In the genomic region with DNA sequence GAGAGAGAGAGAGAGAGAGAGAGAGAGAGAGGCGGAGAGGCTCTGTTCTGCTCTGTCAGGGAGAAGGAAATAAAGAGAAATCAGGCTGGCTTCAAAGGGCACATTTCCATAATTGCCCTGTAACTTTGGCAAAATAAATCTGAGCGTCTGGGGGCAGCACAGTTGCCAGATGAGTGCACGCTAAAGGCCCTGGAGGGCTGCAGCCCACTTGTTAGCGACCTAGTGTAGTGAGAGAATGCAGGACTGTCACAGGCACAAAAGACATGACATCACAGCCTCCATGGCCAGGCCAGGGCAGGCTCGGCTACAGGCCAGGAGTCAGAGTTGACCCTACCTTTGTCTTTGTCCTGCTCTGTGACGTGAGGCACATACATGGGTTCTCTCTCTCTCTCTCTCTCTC, we compare ENCODE assay signal across 17 mouse cellular contexts. TPM values are rescaled to one million over a fixed set of nuclear protein-coding genes. Genes with fewer than 3 reads are reported as not detected.
DNase-seq lines count a peak whose midpoint lies in the region; ATAC-seq and TF ChIP-seq lines count a peak whose summit lies in the region.
"Had no signal": no experiment of that assay in that cellular context is flagged by ENCODE, and none has a peak within 500 bp of the region (broad histone marks: within the 10 kb centered on the region; RNA-seq: fewer than 3 reads in every experiment).

No protein-coding gene starts in this region.

- H3K9ac ChIP-seq in forebrain, embryonic 15.5 days (replicated peaks) = no peak overlapping the region
- H3K9ac ChIP-seq in hindbrain, postnatal 0 days (replicated peaks; ENCODE audit: low read length) = no peak overlapping the region
- no peak overlapping the region for H3K9ac ChIP-seq in neural tube, embryonic 12.5 days
- H3K9ac ChIP-seq: embryonic facial prominence, embryonic 12.5 days; limb, embryonic 15.5 days; lung, embryonic 15.5 days; stomach, embryonic 15.5 days had no signal

- no peaks in the 10 kb centered on the region for H3K9me3 ChIP-seq in forebrain, embryonic 15.5 days
- no peaks in the 10 kb centered on the region for H3K9me3 ChIP-seq in hindbrain, postnatal 0 days (ENCODE audit: low read length)
- no peaks in the 10 kb centered on the region for H3K9me3 ChIP-seq in neural tube, embryonic 12.5 days
- H3K9me3 ChIP-seq: embryonic facial prominence, embryonic 12.5 days; limb, embryonic 15.5 days; lung, embryonic 15.5 days; stomach, embryonic 15.5 days had no signal

- 10% methylated on average over 6 of the region's 6 CpGs for WGBS in forebrain, embryonic 15.5 days
- 29% methylated on average over 6 of the region's 6 CpGs for WGBS in hindbrain, postnatal 0 days
- WGBS in neural tube, embryonic 12.5 days = 8% methylated on average over 6 of the region's 6 CpGs

- no peak overlapping the region for H3K27ac ChIP-seq in forebrain, embryonic 15.5 days (replicated peaks)
- H3K27ac ChIP-seq in hindbrain, postnatal 0 days = no peak overlapping the region
- H3K27ac ChIP-seq in neural tube, embryonic 12.5 days = no peak overlapping the region
- H3K27ac ChIP-seq: embryonic facial prominence, embryonic 12.5 days; limb, embryonic 15.5 days; lung, embryonic 15.5 days; stomach, embryonic 15.5 days had no signal

- H3K4me1 ChIP-seq in forebrain, embryonic 15.5 days = peaks cover 19% of the 10 kb centered on the region
- peaks cover 8% of the 10 kb centered on the region; the same call in 1 of the 2 replicates for H3K4me1 ChIP-seq in hindbrain, postnatal 0 days (ENCODE audit: insufficient read depth, low read length)
- H3K4me1 ChIP-seq in neural tube, embryonic 12.5 days = peaks cover 27% of the 10 kb centered on the region

- peak; percentile 43; the same call in 1 of the 2 replicates for ATAC-seq in forebrain, embryonic 15.5 days (replicated peaks)
- peak; percentile 71 for ATAC-seq in hindbrain, postnatal 0 days
- ATAC-seq in neural tube, embryonic 12.5 days (ENCODE audit: low FRiP score, low read depth) = peak; percentile 59; the same call in 1 of the 2 replicates

- no peak overlapping the region for H3K4me3 ChIP-seq in forebrain, embryonic 15.5 days
- H3K4me3 ChIP-seq in hindbrain, postnatal 0 days (ENCODE audit: low read length) = no peak overlapping the region
- H3K4me3 ChIP-seq in neural tube, embryonic 12.5 days = no peak overlapping the region
- H3K4me3 ChIP-seq: embryonic facial prominence, embryonic 12.5 days; limb, embryonic 15.5 days; lung, embryonic 15.5 days; megakaryocyte, embryonic 14.5 days; stomach, embryonic 15.5 days had no signal

- no peak for TF ChIP-seq CTCF in hindbrain, postnatal 0 days (IDR thresholded peaks at IDR 0.05; ENCODE audit: low read depth)

- H3K4me2 ChIP-seq in forebrain, embryonic 15.5 days (replicated peaks) = no peak overlapping the region
- H3K4me2 ChIP-seq in hindbrain, postnatal 0 days (ENCODE audit: low read depth, low read length) = no peak overlapping the region
- H3K4me2 ChIP-seq in neural tube, embryonic 12.5 days (replicated peaks) = no peak overlapping the region
- H3K4me2 ChIP-seq: embryonic facial prominence, embryonic 12.5 days; limb, embryonic 15.5 days; lung, embryonic 15.5 days; stomach, embryonic 15.5 days had no signal

- no peaks in the 10 kb centered on the region for H3K36me3 ChIP-seq in forebrain, embryonic 15.5 days
- no peaks in the 10 kb centered on the region for H3K36me3 ChIP-seq in hindbrain, postnatal 0 days (ENCODE audit: insufficient read depth, low read length)
- H3K36me3 ChIP-seq in neural tube, embryonic 12.5 days = no peaks in the 10 kb centered on the region
- H3K36me3 ChIP-seq: embryonic facial prominence, embryonic 12.5 days; G1E; limb, embryonic 15.5 days; lung, embryonic 15.5 days; stomach, embryonic 15.5 days had no signal

- DNase-seq in left cerebral cortex, postnatal 4 days = peak; percentile 37
- DNase-seq in left cerebral cortex, adult 9 months (ENCODE audit: low spot score in 2 of 2) = no peak
- DNase-seq in hindbrain, postnatal 0 days (ENCODE audit: low spot score) = peak; percentile 54
- DNase-seq in kidney, adult 8-10 months = no peak
- no peak for DNase-seq in right cerebral cortex, adult 18-20 months
- no peak for DNase-seq in gastrocnemius, adult 8-10 months (ENCODE audit: low spot score in 2 of 2)
- DNase-seq: cerebellum, adult 2 months; kidney, postnatal 25 days; thymus, postnatal 4 days had no signal

- H3K27me3 ChIP-seq in forebrain, embryonic 15.5 days = peaks cover 41% of the 10 kb centered on the region
- H3K27me3 ChIP-seq in hindbrain, postnatal 0 days (ENCODE audit: insufficient read depth, low read length) = peaks cover 14% of the 10 kb centered on the region; the same call in 1 of the 2 replicates
- peaks cover 27% of the 10 kb centered on the region for H3K27me3 ChIP-seq in neural tube, embryonic 12.5 days (replicated peaks)

- intact Hi-C loops in left cerebral cortex, postnatal 4 days (cut with DNase I) = loop anchor here (10.0 kb wide), 1 partner anchor 259 kb away; no protein-coding TSS in a partner anchor

RNA-seq across cellular contexts. Expression of gene Irx3, which starts 8.0 kb away (rescaled TPM):
- total RNA-seq in left cerebral cortex, postnatal 4 days (2021) = under 1 TPM in 1 of 2 experiments, not detected in 1; 0.24 TPM
- polyA plus RNA-seq in forebrain, embryonic 15.5 days (2015; fragmentation: Nextera tagmentation; extraction: Ambion mirVana) = 1.6 TPM in 2 replicates
- 17.1 and 22.9 TPM in 2 replicates for total RNA-seq in hindbrain, postnatal 0 days (2014; rRNA removed)
- polyA plus RNA-seq in hindbrain, postnatal 0 days (2015; fragmentation: Nextera tagmentation; extraction: Ambion mirVana) = 11.3 and 11.7 TPM in 2 replicates
- polyA plus RNA-seq in neural tube, embryonic 12.5 days (2016; fragmentation: Nextera tagmentation; extraction: Ambion mirVana) = 20.3 and 23.4 TPM in 2 replicates
- total RNA-seq in gastrocnemius, adult 8-10 months (2022) = 1 to 10 TPM; 2.8 to 4.8 (median 3.3) TPM
- polyA plus RNA-seq: G1E had no signal

Comparison
In these comparisons a context has a peak if more than half of its experiments do, and no peak if none do; other contexts are left out.
1. DNase-seq: peak in left cerebral cortex, postnatal 4 days (single experiment) and hindbrain, postnatal 0 days (single experiment); none in left cerebral cortex, adult 9 months (0 of 2), kidney, adult 8-10 months (0 of 2), right cerebral cortex, adult 18-20 months (single experiment) and gastrocnemius, adult 8-10 months (0 of 2).
2. Peak in every context shown above with its lines, with median percentiles within 50 percentile points of each other: ATAC-seq.